Mouse (Mus musculus): Measurements from ENCODE around the gene Pramef25. TPM values are rescaled to one million over a fixed set of nuclear protein-coding genes. Genes with fewer than 3 reads are reported as not detected.
"Not testable (repeated sequence)": the region's sequence is repeated elsewhere in the genome, so short reads cannot be mapped to it uniquely, and the experiment has no call there.

Pramef25 gene
- not detected for total RNA-seq (2022)

DNA sequence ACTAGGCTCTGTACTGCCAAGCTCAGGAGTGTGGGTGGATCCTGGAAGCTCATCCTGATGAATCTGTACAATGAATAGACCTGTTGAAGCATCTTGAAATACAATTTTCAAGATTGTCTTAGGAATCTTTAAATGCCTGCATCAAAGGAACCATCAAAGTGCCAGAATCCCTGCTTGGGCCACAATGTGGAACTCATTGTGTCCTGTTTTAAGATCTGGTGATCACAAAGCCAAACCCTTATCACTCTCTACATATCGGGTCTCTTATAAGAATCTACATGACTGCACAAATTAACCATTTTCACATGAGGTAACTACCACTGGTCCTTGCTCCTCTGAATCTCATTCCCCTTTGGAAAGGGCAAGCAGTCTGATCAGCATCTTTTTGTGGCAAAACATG lies at the start of gene Pramef25:
TSS of gene Pramef25 (minus strand) at position 101 of the 400 bp plus-strand sequence.
- not testable (repeated sequence) for DNase-seq (ENCODE audit: low spot score in 2 of 2)

DNA sequence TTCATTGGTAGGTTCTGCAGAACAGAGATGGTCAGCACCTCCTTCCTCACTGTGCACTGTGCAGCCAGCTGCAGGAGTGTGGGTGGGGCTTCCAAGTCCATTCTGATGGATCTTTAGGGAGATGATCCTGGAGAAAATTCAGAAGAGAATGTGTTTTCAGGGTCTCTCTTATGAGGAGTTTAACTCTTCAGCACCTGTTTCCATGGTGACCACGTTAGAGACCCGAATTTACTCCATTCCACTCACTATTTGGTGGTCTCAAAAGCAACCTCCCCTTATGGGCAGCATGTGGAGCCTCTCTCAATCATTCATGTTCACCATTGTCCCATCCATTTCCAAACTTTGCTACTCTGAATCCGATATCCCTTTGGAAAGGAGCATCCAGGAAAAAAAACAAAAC lies 43.5 kb upstream of the Pramef25 start, which contains the start of gene Pramef17:
TSS of gene Pramef17 (minus strand) at position 101 of the 400 bp plus-strand sequence.
- not testable (repeated sequence) for DNase-seq (ENCODE audit: low spot score in 2 of 2)

GRCm38 (mm10) chr4:143988126-143988525 lies 37.3 kb upstream of the Pramef25 start:
- peak; percentile 63 to 65 for DNase-seq (ENCODE audit: low spot score in 2 of 2)

DNA sequence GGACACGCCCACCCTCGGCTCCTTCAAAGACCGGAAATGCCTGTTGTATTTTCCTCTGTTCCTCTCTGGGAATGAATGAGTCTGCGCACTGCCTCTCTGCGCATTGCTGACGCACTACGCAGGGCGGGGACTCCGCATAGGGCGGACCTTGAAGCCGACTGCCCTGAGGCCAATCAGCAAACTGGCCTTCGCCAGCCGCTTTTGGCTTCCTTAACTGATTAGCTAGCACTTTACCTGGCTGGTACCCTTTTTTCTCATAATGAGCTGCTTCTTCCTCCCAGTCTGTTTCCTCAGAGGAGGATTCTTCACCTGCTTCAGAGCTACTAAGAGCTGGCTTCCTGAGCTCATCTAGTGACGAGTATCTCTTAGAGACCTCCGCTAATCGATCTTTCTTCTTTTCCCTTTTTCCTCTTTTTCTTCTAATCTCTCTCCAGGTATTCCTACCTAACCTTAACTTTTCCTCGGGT lies 36.7 kb upstream of the Pramef25 start:
- peak; percentile 57 to 62 for DNase-seq (ENCODE audit: low spot score in 2 of 2)

- DNase-seq (ENCODE audit: low spot score in 2 of 2): peak; percentile 48 to 58
Measured at GRCm38 (mm10) chr4:143985733-143986132, 34.9 kb upstream of the Pramef25 start.

DNA sequence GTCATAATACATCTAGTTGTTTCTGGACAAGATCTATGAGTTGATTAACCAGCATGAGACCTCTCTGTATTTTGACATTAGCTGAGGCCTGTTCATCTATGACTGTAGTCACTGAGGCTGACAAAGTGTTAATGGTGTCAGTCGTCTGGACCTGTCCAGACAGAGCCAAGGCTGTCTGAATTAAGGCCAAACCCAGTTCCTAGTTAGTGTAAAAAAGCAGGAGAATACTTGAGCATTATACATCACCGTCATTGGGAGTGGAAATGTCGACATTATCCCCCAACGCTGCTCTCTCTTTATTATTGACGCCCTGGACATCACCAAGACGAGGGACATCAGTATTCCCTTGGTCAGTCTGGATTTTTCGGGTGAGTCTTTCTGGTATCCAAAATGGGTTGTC lies 34.3 kb upstream of the Pramef25 start:
- peak; percentile 7 to 38 for DNase-seq (ENCODE audit: low spot score in 2 of 2)

DNA sequence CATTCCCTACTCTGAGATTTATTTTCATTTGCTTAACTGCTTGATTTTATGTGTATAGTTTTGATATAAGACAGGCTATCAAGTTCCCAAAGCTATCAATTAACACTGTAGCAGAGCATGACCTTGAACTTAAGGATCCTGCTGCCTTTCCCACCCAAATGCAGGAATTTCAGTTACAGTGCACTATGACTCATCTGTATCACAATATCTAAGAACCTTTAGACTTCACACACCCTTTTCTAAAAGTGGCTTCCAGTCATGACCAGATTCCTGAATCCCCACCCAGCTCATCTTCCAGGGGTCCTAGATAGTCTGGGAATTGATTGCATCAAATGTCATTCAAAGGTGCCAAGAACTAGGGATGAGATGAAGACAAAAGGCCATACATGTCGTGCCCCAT lies 32.6 kb upstream of the Pramef25 start:
- not testable (repeated sequence) for DNase-seq (ENCODE audit: low spot score in 2 of 2)

GRCm38 (mm10) chr4:143966850-143967249 lies 16.0 kb upstream of the Pramef25 start, which contains the start of gene Gm13101:
Gene Gm13101, minus strand, starts transcription at chr4:143966950.
- not testable (repeated sequence) for DNase-seq (ENCODE audit: low spot score in 2 of 2)

DNA sequence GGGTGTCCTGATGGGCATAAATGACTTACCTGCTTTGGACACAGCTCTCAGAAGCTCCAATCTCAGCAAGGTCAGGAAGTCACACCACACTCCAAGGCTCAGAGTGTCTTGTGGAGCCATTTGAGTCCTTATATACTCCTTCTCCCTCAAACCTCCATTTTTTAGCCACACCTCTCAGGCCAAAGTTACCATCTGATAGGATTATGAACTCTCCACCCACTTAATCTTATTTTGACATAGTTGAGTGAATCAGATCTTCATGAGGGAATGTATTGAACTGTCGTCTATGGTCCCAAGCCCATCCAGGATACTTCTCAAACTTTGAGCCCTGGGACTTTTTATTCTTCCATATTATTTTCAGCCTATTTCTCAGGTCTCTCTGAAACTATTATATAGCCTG lies 50.5 kb downstream of the Pramef25 start, which contains the start of gene Pramef6:
TSS of gene Pramef6 (minus strand) at position 101 of the 400 bp plus-strand sequence.
- DNase-seq (ENCODE audit: low spot score in 2 of 2): not testable (repeated sequence)

Other genes with a start within 250 kb of the Pramef25 start
- not detected for gene Gm13089, start 248.3 kb downstream of the Pramef25 start, total RNA-seq (2022)
- not detected for gene Gm13078, start 231.6 kb downstream of the Pramef25 start, total RNA-seq (2022)
- gene Gm13023, start 161.7 kb downstream of the Pramef25 start, total RNA-seq (2022): not detected
- not detected for gene Gm13084, start 134.9 kb downstream of the Pramef25 start, total RNA-seq (2022)
- not detected for gene Gm13103, start 104.5 kb downstream of the Pramef25 start, total RNA-seq (2022)
- gene Pramef6, start 50.6 kb downstream of the Pramef25 start, total RNA-seq (2022): not detected
- gene Gm13101, start 15.9 kb upstream of the Pramef25 start, total RNA-seq (2022): not detected
- not detected for gene Pramef17, start 43.4 kb upstream of the Pramef25 start, total RNA-seq (2022)
- gene Pramel4, start 108.1 kb upstream of the Pramef25 start, total RNA-seq (2022): not detected
- gene Gm13102, start 155.5 kb upstream of the Pramef25 start, total RNA-seq (2022): not detected
- gene Oog3, start 211.6 kb upstream of the Pramef25 start, total RNA-seq (2022): not detected
- gene Oog2, start 239.7 kb upstream of the Pramef25 start, total RNA-seq (2022): not detected